Mouse (Mus musculus) cortical plate, adult 2 months (tissue): ENCODE data around the gene Slc6a18.

Experiments used
- CTCF ChIP-seq: fragments of 200-500 bp; IDR thresholded peaks from 2 replicates; pipeline ENCODE4 v1.5.1; 2011; ENCODE audit warnings: mild to moderate bottlenecking, control low read depth, low read length; ENCODE audit not compliant: insufficient read depth; ENCODE audit errors: extremely low read depth
- POLR2A ChIP-seq: fragments of 200-500 bp; IDR thresholded peaks from 2 replicates; pipeline ENCODE4 v1.6.1; 2011; ENCODE audit warnings: mild to moderate bottlenecking, low read length, control low read depth; ENCODE audit not compliant: insufficient read depth; ENCODE audit errors: extremely low read depth

DNA sequence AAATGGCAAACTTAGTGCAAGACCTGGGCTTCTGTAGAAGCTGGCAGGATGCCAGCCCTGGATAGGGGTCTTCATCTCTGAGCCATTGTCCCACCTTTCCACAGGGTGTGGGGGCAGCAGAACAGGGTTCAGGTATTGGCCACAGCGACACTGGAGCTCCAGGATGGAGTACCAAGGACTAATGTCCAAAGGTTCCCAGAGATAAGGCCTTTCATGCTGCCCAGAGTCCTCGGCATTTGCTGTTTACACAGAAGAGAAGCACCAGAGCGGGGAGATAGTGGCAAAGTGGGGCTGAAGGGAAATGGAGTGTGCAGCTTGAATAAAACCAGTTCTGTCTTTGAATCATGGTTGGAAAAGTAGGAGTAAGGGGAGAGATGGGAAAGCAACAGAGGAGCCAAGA lies 18.7 kb upstream of the Slc6a18 start:
- TF ChIP-seq CTCF (no peak), POLR2A (no peak)
